Mouse (Mus musculus): ENCODE measurements around the gene H2afv. TPM values are rescaled to one million over a fixed set of nuclear protein-coding genes. Genes with fewer than 3 reads are reported as not detected.

H2afv gene
- polyA plus RNA-seq, 2 experiments: 273 to 548 TPM

- H3K4me1 ChIP-seq (ENCODE audit: control insufficient read depth, insufficient read depth, low read length): peaks cover 3% of the 10 kb centered on the region
- no peaks in the 10 kb centered on the region for H3K27me3 ChIP-seq (ENCODE audit: control insufficient read depth, insufficient read depth, low read length)
- H3K4me2 ChIP-seq (replicated peaks; ENCODE audit: low read depth, low read length, severe bottlenecking): no peak overlapping the region
- 82% methylated on average over 4 of the region's 4 CpGs for WGBS
- H3K9me3 ChIP-seq (ENCODE audit: control insufficient read depth, low read length): no peaks in the 10 kb centered on the region
- no peak overlapping the region for H3K9ac ChIP-seq (ENCODE audit: low read depth, low read length, severe bottlenecking)
- H3K4me3 ChIP-seq (replicated peaks; ENCODE audit: low read length): no peak overlapping the region
- no peaks in the 10 kb centered on the region for H3K36me3 ChIP-seq (ENCODE audit: control insufficient read depth, insufficient read depth, low read length)
- H3K27ac ChIP-seq (replicated peaks; ENCODE audit: low read depth, low read length): no peak overlapping the region
- no peak for TF ChIP-seq POLR2A (IDR thresholded peaks at IDR 0.05; ENCODE audit: borderline replicate concordance, extremely low read depth, insufficient read depth, insufficient read length)
- ATAC-seq (ENCODE audit: low FRiP score, low read depth) (no peak), DNase-seq (ENCODE audit: low spot score) (no peak)
Measured at GRCm38 (mm10) chr11:6447493-6447892, 3.2 kb upstream of the H2afv start.

- Histone ChIP-seq H3K9ac (ENCODE audit: low read depth, low read length, severe bottlenecking) (no peak overlapping the region), H3K4me3 (replicated peaks; ENCODE audit: low read length) (no peak overlapping the region), H3K27ac (replicated peaks; ENCODE audit: low read depth, low read length) (no peak overlapping the region), H3K27me3 (ENCODE audit: control insufficient read depth, insufficient read depth, low read length) (no peaks in the 10 kb centered on the region), H3K4me1 (ENCODE audit: control insufficient read depth, insufficient read depth, low read length) (peaks cover 3% of the 10 kb centered on the region), H3K36me3 (ENCODE audit: control insufficient read depth, insufficient read depth, low read length) (no peaks in the 10 kb centered on the region), H3K4me2 (replicated peaks; ENCODE audit: low read depth, low read length, severe bottlenecking) (no peak overlapping the region), H3K9me3 (ENCODE audit: control insufficient read depth, low read length) (no peaks in the 10 kb centered on the region)
- ATAC-seq (ENCODE audit: low FRiP score, low read depth) (no peak), DNase-seq (ENCODE audit: low spot score) (no peak)
- WGBS: 88% methylated on average over 7 of the region's 7 CpGs
- TF ChIP-seq POLR2A (IDR thresholded peaks at IDR 0.05; ENCODE audit: borderline replicate concordance, extremely low read depth, insufficient read depth, insufficient read length): no peak
Measured at GRCm38 (mm10) chr11:6445951-6446350, 1.7 kb upstream of the H2afv start.

DNA sequence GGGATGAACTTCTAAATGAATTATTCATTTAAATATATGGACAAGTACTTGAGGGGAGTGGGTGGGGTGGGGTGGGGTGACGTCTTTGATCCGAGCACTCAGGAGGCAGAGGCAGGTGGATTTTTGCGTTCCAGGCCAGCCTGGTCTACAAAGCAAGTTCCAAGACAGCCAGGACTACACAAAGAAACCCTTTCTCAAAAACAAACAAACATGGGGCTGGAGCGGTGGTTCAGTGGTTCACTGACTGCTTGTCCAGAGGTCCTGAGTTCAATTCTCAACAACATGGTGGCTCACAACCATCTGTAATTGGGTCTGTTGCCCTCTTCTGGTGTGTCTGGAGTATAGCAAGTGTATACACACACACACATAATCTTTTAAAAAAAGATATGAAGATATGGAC, 1.2 kb upstream of the H2afv start:
- H3K4me2 ChIP-seq (replicated peaks; ENCODE audit: low read depth, low read length, severe bottlenecking): no peak overlapping the region
- no peak overlapping the region for H3K9ac ChIP-seq (ENCODE audit: low read depth, low read length, severe bottlenecking)
- 0 out of 2 replicates have a peak, but pooled peaks cover 2% of the 10 kb centered on the region for H3K36me3 ChIP-seq (ENCODE audit: control insufficient read depth, insufficient read depth, low read length)
- no peaks in the 10 kb centered on the region for H3K27me3 ChIP-seq (ENCODE audit: control insufficient read depth, insufficient read depth, low read length)
- peaks cover 3% of the 10 kb centered on the region for H3K4me1 ChIP-seq (ENCODE audit: control insufficient read depth, insufficient read depth, low read length)
- H3K9me3 ChIP-seq (ENCODE audit: control insufficient read depth, low read length): no peaks in the 10 kb centered on the region
- DNase-seq (ENCODE audit: low spot score): no peak
- no peak for ATAC-seq (ENCODE audit: low FRiP score, low read depth)
- H3K4me3 ChIP-seq (replicated peaks; ENCODE audit: low read length): no peak overlapping the region
- 87% methylated on average over 4 of the region's 4 CpGs for WGBS
- H3K27ac ChIP-seq (replicated peaks; ENCODE audit: low read depth, low read length): no peak overlapping the region
- TF ChIP-seq POLR2A (IDR thresholded peaks at IDR 0.05; ENCODE audit: borderline replicate concordance, extremely low read depth, insufficient read depth, insufficient read length): no peak

DNA sequence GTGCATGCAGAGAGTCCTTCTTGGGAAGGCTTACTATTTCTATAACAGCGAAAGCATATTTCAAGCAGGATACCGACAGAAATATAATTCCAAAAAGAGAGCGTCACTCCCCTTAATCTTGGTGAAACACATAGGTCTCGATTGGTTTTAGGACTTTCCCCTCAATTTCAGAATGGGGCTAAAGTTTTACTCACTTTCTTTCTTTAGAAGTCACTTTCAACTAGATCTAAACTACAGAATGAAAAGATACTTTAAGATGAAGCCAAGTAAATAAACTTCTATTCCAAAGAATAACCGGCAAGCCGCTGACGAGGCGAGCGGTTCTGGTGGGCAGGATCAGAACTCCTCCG, 541 bp downstream of the H2afv start:
- H3K36me3 ChIP-seq (ENCODE audit: control insufficient read depth, insufficient read depth, low read length): 0 out of 2 replicates have a peak, but pooled peaks cover 2% of the 10 kb centered on the region
- no peaks in the 10 kb centered on the region for H3K27me3 ChIP-seq (ENCODE audit: control insufficient read depth, insufficient read depth, low read length)
- no peaks in the 10 kb centered on the region for H3K9me3 ChIP-seq (ENCODE audit: control insufficient read depth, low read length)
- DNase-seq (ENCODE audit: low spot score): no peak
- H3K4me3 ChIP-seq (replicated peaks; ENCODE audit: low read length): peak overlapping the region; percentile 74
- peaks cover 3% of the 10 kb centered on the region for H3K4me1 ChIP-seq (ENCODE audit: control insufficient read depth, insufficient read depth, low read length)
- TF ChIP-seq POLR2A (IDR thresholded peaks at IDR 0.05; ENCODE audit: borderline replicate concordance, extremely low read depth, insufficient read depth, insufficient read length): no peak
- peak overlapping the region; percentile 85 for H3K9ac ChIP-seq (ENCODE audit: low read depth, low read length, severe bottlenecking)
- H3K4me2 ChIP-seq (replicated peaks; ENCODE audit: low read depth, low read length, severe bottlenecking): peak overlapping the region; percentile 72
- H3K27ac ChIP-seq (replicated peaks; ENCODE audit: low read depth, low read length): peak overlapping the region; percentile 94
- no peak for ATAC-seq (ENCODE audit: low FRiP score, low read depth)
- WGBS: 0% methylated on average over 10 of the region's 10 CpGs

GRCm38 (mm10) chr11:6443102-6443501, 1.1 kb downstream of the H2afv start:
- Histone ChIP-seq H3K27ac (replicated peaks; ENCODE audit: low read depth, low read length) (peak overlapping the region; percentile 94), H3K4me1 (ENCODE audit: control insufficient read depth, insufficient read depth, low read length) (peaks cover 3% of the 10 kb centered on the region), H3K4me3 (replicated peaks; ENCODE audit: low read length) (peak overlapping the region; percentile 74), H3K9me3 (ENCODE audit: control insufficient read depth, low read length) (no peaks in the 10 kb centered on the region), H3K4me2 (replicated peaks; ENCODE audit: low read depth, low read length, severe bottlenecking) (peak overlapping the region; percentile 72), H3K27me3 (ENCODE audit: control insufficient read depth, insufficient read depth, low read length) (no peaks in the 10 kb centered on the region), H3K9ac (ENCODE audit: low read depth, low read length, severe bottlenecking) (peak overlapping the region; percentile 85), H3K36me3 (ENCODE audit: control insufficient read depth, insufficient read depth, low read length) (peaks cover 3% of the 10 kb centered on the region)
- ATAC-seq (ENCODE audit: low FRiP score, low read depth) (no peak), DNase-seq (ENCODE audit: low spot score) (no peak)
- no peak for TF ChIP-seq POLR2A (IDR thresholded peaks at IDR 0.05; ENCODE audit: borderline replicate concordance, extremely low read depth, insufficient read depth, insufficient read length)
- WGBS: 56% methylated on average over 4 of the region's 4 CpGs

DNA sequence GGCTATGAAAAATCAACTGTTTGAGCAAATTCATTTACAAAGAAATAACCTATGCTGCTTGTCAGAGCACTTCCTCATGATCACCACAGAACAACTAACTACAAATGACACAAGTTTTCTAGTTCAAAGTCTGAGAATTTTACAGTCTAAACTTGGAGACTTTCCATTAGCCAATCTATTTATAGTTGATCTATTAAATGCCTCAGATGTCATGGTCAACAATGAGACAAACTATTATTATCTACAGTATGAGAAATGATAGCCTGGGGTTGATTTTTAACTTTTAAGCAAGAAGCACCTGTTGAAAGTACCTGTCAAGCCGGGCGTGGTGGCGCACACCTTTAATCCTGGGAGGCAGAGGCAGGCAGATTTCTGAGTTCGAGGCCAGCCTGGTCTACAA, 1.7 kb downstream of the H2afv start:
- Histone ChIP-seq H3K4me3 (replicated peaks; ENCODE audit: low read length) (no peak overlapping the region), H3K9me3 (ENCODE audit: control insufficient read depth, low read length) (no peaks in the 10 kb centered on the region), H3K9ac (ENCODE audit: low read depth, low read length, severe bottlenecking) (no peak overlapping the region), H3K36me3 (ENCODE audit: control insufficient read depth, insufficient read depth, low read length) (peaks cover 8% of the 10 kb centered on the region), H3K4me1 (ENCODE audit: control insufficient read depth, insufficient read depth, low read length) (peaks cover 3% of the 10 kb centered on the region), H3K27me3 (ENCODE audit: control insufficient read depth, insufficient read depth, low read length) (no peaks in the 10 kb centered on the region), H3K27ac (replicated peaks; ENCODE audit: low read depth, low read length) (no peak overlapping the region), H3K4me2 (replicated peaks; ENCODE audit: low read depth, low read length, severe bottlenecking) (0 out of 2 replicates have a peak overlapping the region, but pooled peaks have one; percentile 72)
- 96% methylated on average over 4 of the region's 4 CpGs for WGBS
- no peak for ATAC-seq (ENCODE audit: low FRiP score, low read depth)
- no peak for TF ChIP-seq POLR2A (IDR thresholded peaks at IDR 0.05; ENCODE audit: borderline replicate concordance, extremely low read depth, insufficient read depth, insufficient read length)
- no peak for DNase-seq (ENCODE audit: low spot score)
